ENCODE assay signal across 9 mouse cellular contexts in genomic region chr9:47623447-47624445, GRCm38 (mm10).
DNase-seq lines count a peak whose midpoint lies in the region; ATAC-seq lines count a peak whose summit lies in the region.
"Had no signal": no experiment of that assay in that cellular context is flagged by ENCODE, and none has a peak within 500 bp of the region (broad histone marks: within the 10 kb centered on the region; RNA-seq: fewer than 3 reads in every experiment).

No protein-coding gene starts in this region.

- DNase-seq in midbrain, embryonic 14.5 days, result peak; percentile 53
- DNase-seq in limb, embryonic 10.5 days (ENCODE audit: low spot score), result no peak
- no peak for DNase-seq in right cerebral cortex, postnatal 10 days (ENCODE audit: low spot score in 2 of 2)
- no peak for DNase-seq in right cerebral cortex, postnatal 36 days (ENCODE audit: low spot score in 2 of 2)

- 0 out of 2 replicates have a peak, but pooled peaks cover 3% of the 10 kb centered on the region for H3K4me1 ChIP-seq in midbrain, embryonic 14.5 days (ENCODE audit: control insufficient read depth, insufficient read depth, low read length)
- peaks cover 5% of the 10 kb centered on the region; the same call in 1 of the 2 replicates for H3K4me1 ChIP-seq in midbrain, embryonic 16.5 days (ENCODE audit: control insufficient read depth, insufficient read depth, low read length)
- peaks cover 40% of the 10 kb centered on the region for H3K4me1 ChIP-seq in forebrain, embryonic 15.5 days
- peaks cover 48% of the 10 kb centered on the region for H3K4me1 ChIP-seq in limb, embryonic 10.5 days
- H3K4me1 ChIP-seq in stomach, embryonic 14.5 days (ENCODE audit: control insufficient read depth, insufficient read depth, low read length), result peaks cover 26% of the 10 kb centered on the region

- H3K9ac ChIP-seq in midbrain, embryonic 14.5 days (replicated peaks; ENCODE audit: low read length), result no peak overlapping the region
- no peak overlapping the region for H3K9ac ChIP-seq in midbrain, embryonic 16.5 days (ENCODE audit: low read depth, low read length)
- no peak overlapping the region for H3K9ac ChIP-seq in forebrain, embryonic 15.5 days (replicated peaks)
- H3K9ac ChIP-seq in stomach, embryonic 14.5 days (replicated peaks; ENCODE audit: low read depth, low read length), result no peak overlapping the region
- H3K9ac ChIP-seq: limb, embryonic 13.5 days had no signal

- WGBS in midbrain, embryonic 14.5 days, result 70% methylated on average over 12 of the region's 12 CpGs
- WGBS in midbrain, embryonic 16.5 days, result 63% methylated on average over 12 of the region's 12 CpGs
- 35% methylated on average over 12 of the region's 12 CpGs for WGBS in forebrain, embryonic 15.5 days
- WGBS in limb, embryonic 10.5 days, result 57% methylated on average over 12 of the region's 12 CpGs
- WGBS in stomach, embryonic 14.5 days, result 20% methylated on average over 12 of the region's 12 CpGs

- no peaks in the 10 kb centered on the region for H3K9me3 ChIP-seq in midbrain, embryonic 14.5 days (ENCODE audit: control insufficient read depth, low read length)
- H3K9me3 ChIP-seq in midbrain, embryonic 16.5 days (replicated peaks; ENCODE audit: control insufficient read depth, low read length, poor library complexity, severe bottlenecking), result no peaks in the 10 kb centered on the region
- H3K9me3 ChIP-seq in forebrain, embryonic 15.5 days, result no peaks in the 10 kb centered on the region
- no peaks in the 10 kb centered on the region for H3K9me3 ChIP-seq in limb, embryonic 10.5 days (replicated peaks)
- H3K9me3 ChIP-seq in stomach, embryonic 14.5 days (ENCODE audit: control insufficient read depth, low read depth, low read length), result no peaks in the 10 kb centered on the region
- H3K9me3 ChIP-seq: limb, embryonic 13.5 days had no signal

- no peak overlapping the region for H3K27ac ChIP-seq in midbrain, embryonic 14.5 days (replicated peaks; ENCODE audit: low read depth, low read length)
- no peak overlapping the region for H3K27ac ChIP-seq in midbrain, embryonic 16.5 days (ENCODE audit: low read length)
- peak overlapping the region; percentile 17 for H3K27ac ChIP-seq in forebrain, embryonic 15.5 days (replicated peaks)
- 0 out of 2 replicates have a peak overlapping the region, but pooled peaks have one; percentile 8 for H3K27ac ChIP-seq in limb, embryonic 10.5 days
- peak overlapping the region; percentile 79; the same call in 1 of the 2 replicates for H3K27ac ChIP-seq in stomach, embryonic 14.5 days (ENCODE audit: low read length)
- H3K27ac ChIP-seq: limb, embryonic 13.5 days had no signal

- ATAC-seq in midbrain, embryonic 14.5 days (ENCODE audit: low FRiP score, low TSS enrichment), result no peak
- no peak for ATAC-seq in midbrain, embryonic 16.5 days
- ATAC-seq in forebrain, embryonic 15.5 days (replicated peaks), result peak; percentile 43; the same call in 1 of the 2 replicates
- peak; percentile 84; the same call in 1 of the 2 replicates for ATAC-seq in stomach, embryonic 14.5 days (ENCODE audit: insufficient number of reproducible peaks, insufficient read depth, low FRiP score, low read depth)
- ATAC-seq in CD4-positive, CD25-positive, alpha-beta regulatory T cell, adult 4 months, result no peak

- no peaks in the 10 kb centered on the region for H3K27me3 ChIP-seq in midbrain, embryonic 14.5 days (ENCODE audit: control insufficient read depth, insufficient read depth, low read length)
- no peaks in the 10 kb centered on the region for H3K27me3 ChIP-seq in midbrain, embryonic 16.5 days (ENCODE audit: control insufficient read depth, insufficient read depth, low read depth, low read length)
- no peaks in the 10 kb centered on the region for H3K27me3 ChIP-seq in forebrain, embryonic 15.5 days
- no peaks in the 10 kb centered on the region for H3K27me3 ChIP-seq in limb, embryonic 10.5 days (ENCODE audit: low read depth, poor library complexity, severe bottlenecking)
- H3K27me3 ChIP-seq in stomach, embryonic 14.5 days (ENCODE audit: control insufficient read depth, insufficient read depth, low read length), result no peaks in the 10 kb centered on the region

- no peak overlapping the region for H3K4me2 ChIP-seq in midbrain, embryonic 14.5 days (ENCODE audit: low read length)
- H3K4me2 ChIP-seq in midbrain, embryonic 16.5 days (ENCODE audit: low read length), result no peak overlapping the region
- H3K4me2 ChIP-seq in forebrain, embryonic 15.5 days (replicated peaks), result no peak overlapping the region
- no peak overlapping the region for H3K4me2 ChIP-seq in stomach, embryonic 14.5 days (replicated peaks; ENCODE audit: low read depth, low read length)
- H3K4me2 ChIP-seq: limb, embryonic 13.5 days had no signal

- H3K36me3 ChIP-seq in midbrain, embryonic 14.5 days (ENCODE audit: control insufficient read depth, insufficient read depth, low read length), result no peaks in the 10 kb centered on the region
- H3K36me3 ChIP-seq in midbrain, embryonic 16.5 days (ENCODE audit: control insufficient read depth, insufficient read depth, low read length), result no peaks in the 10 kb centered on the region
- H3K36me3 ChIP-seq in forebrain, embryonic 15.5 days, result no peaks in the 10 kb centered on the region
- H3K36me3 ChIP-seq in limb, embryonic 10.5 days, result no peaks in the 10 kb centered on the region
- H3K36me3 ChIP-seq in stomach, embryonic 14.5 days (ENCODE audit: control insufficient read depth, insufficient read depth, low read length), result no peaks in the 10 kb centered on the region
- H3K36me3 ChIP-seq: limb, embryonic 13.5 days had no signal

- H3K4me3 ChIP-seq in midbrain, embryonic 14.5 days (replicated peaks; ENCODE audit: low read depth, low read length), result no peak overlapping the region
- H3K4me3 ChIP-seq in midbrain, embryonic 16.5 days (ENCODE audit: low read depth, low read length), result no peak overlapping the region
- no peak overlapping the region for H3K4me3 ChIP-seq in forebrain, embryonic 15.5 days
- no peak overlapping the region for H3K4me3 ChIP-seq in limb, embryonic 10.5 days
- no peak overlapping the region for H3K4me3 ChIP-seq in stomach, embryonic 14.5 days (ENCODE audit: low read depth, low read length)
- H3K4me3 ChIP-seq: limb, embryonic 13.5 days had no signal

Comparison
In these comparisons a context has a peak if more than half of its experiments do, and no peak if none do; other contexts are left out.
1. ATAC-seq: peak in forebrain, embryonic 15.5 days (single experiment) and stomach, embryonic 14.5 days (single experiment); none in midbrain, embryonic 14.5 days (single experiment), midbrain, embryonic 16.5 days (single experiment) and CD4-positive, CD25-positive, alpha-beta regulatory T cell, adult 4 months (single experiment).
2. H3K27ac ChIP-seq: peak in forebrain, embryonic 15.5 days (single experiment), limb, embryonic 10.5 days (single experiment) and stomach, embryonic 14.5 days (single experiment); none in midbrain, embryonic 14.5 days (single experiment) and midbrain, embryonic 16.5 days (single experiment).